Mouse (Mus musculus): Measurements from ENCODE around the gene Dhrs7.

DNA sequence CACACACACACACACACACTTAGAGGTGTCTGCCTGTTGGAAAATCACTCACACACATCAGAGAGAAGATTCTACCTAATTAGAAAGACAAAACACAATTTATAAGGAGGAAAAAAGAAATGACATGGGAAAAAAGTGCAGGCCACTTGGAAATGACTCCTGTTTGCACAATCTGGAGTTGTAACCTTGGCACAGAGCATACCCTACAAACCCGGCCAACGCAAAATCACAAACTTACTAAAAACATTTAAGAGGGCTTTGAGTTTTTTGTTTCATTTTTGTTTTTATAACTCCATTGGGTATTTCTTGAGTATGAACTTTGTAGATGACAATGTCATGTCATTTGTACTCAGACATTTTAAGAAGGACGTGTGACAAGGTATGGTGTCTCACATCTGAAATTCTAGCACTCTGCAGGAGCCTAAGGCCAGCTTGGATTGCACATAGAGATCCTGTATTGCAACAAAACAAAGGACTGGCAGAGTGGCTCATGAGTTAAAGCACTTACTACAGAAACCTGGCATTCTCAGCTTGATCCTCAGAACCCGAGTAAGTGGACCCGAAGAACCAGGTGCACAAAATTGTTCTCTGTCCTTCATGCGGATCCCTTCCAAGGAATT, 6.9 kb upstream of the Dhrs7 start:
- no peak for TF ChIP-seq CTCF (IDR thresholded peaks at IDR 0.05)
- TF ChIP-seq EP300 (IDR thresholded peaks at IDR 0.05): no peak

Data from lung, postnatal 0 days (tissue).